Mouse (Mus musculus) limb, embryonic 14.5 days (tissue): ENCODE measurements around the gene Samd4. TPM values are rescaled to one million over a fixed set of nuclear protein-coding genes. Genes with fewer than 3 reads are reported as not detected.

Source experiments
- ATAC-seq: fragments of 200-750 bp; cut with Nextera tagmentation; 2 replicates; pipeline ENCODE4 v1.8.0; 2017; ENCODE audit warnings: low read depth, moderate number of reproducible peaks, moderate TSS enrichment; ENCODE audit not compliant: low FRiP score
- DNase-seq: peaks from one replicate; pipeline ENCODE4 v3.0.0-alpha.2; 2015; ENCODE audit warnings: low spot score
- H3K27ac ChIP-seq: fragments of 300-500 bp; sonication (generic); replicated peaks from 2 replicates; pipeline ENCODE4 v1.5.1; 2014; ENCODE audit warnings: low read depth, mild to moderate bottlenecking, low read length, moderate library complexity, mixed read lengths
- H3K27me3 ChIP-seq: fragments of 300-500 bp; sonication (generic); 2 replicates; pipeline ENCODE4 v1.6.1; 2014; ENCODE audit warnings: low read length, mixed read lengths; ENCODE audit not compliant: control insufficient read depth, insufficient read depth
- H3K36me3 ChIP-seq: fragments of 300-500 bp; sonication (generic); 2 replicates; pipeline ENCODE4 v1.6.1; 2014; ENCODE audit warnings: mild to moderate bottlenecking, low read length, moderate library complexity, mixed read lengths; ENCODE audit not compliant: control insufficient read depth, insufficient read depth
- H3K4me1 ChIP-seq: fragments of 300-500 bp; sonication (generic); 2 replicates; pipeline ENCODE4 v1.6.1; 2014; ENCODE audit warnings: antibody characterized with exemption, low read length, mixed read lengths; ENCODE audit not compliant: control insufficient read depth, insufficient read depth
- H3K4me2 ChIP-seq: fragments of 300-500 bp; sonication (generic); replicated peaks from 2 replicates; pipeline ENCODE4 v1.6.1; 2014; ENCODE audit warnings: low read depth, mild to moderate bottlenecking, low read length, moderate library complexity; ENCODE audit not compliant: severe bottlenecking
- H3K4me3 ChIP-seq: fragments of 300-500 bp; sonication (generic); replicated peaks from 2 replicates; pipeline ENCODE4 v1.5.1; 2014; ENCODE audit warnings: low read length
- H3K9ac ChIP-seq: fragments of 300-500 bp; sonication (generic); 2 replicates; pipeline ENCODE4 v1.6.1; 2014; ENCODE audit warnings: mild to moderate bottlenecking, low read depth, low read length, moderate library complexity; ENCODE audit not compliant: severe bottlenecking
- H3K9me3 ChIP-seq: fragments of 300-500 bp; sonication (generic); 2 replicates; pipeline ENCODE4 v1.6.1; 2016; ENCODE audit warnings: low read length; ENCODE audit not compliant: control insufficient read depth
- POLR2A ChIP-seq: fragments of 200-500 bp; IDR thresholded peaks from 2 replicates; pipeline ENCODE4 v1.8.0; 2012; ENCODE audit warnings: inconsistent platforms, mild to moderate bottlenecking, moderate library complexity, borderline replicate concordance; ENCODE audit not compliant: insufficient read depth, insufficient read length; ENCODE audit errors: extremely low read depth
- WGBS: fragments of 180-500 bp; shearing (Covaris S2); extraction: QIAGEN DNeasy Blood & Tissue Kit; methylation state at CpG from one replicate; pipeline ENCODE4 v1.1.7; 2014; 5-methylcytosine and 5-hydroxymethylcytosine counted together
- polyA plus RNA-seq, 2 experiments: library from polyadenylated mRNA; depleted of rRNA in 1 of 2; stranded (reverse) in 1 of 2; unstranded in 1 of 2; fragments of >200 nt; fragmentation: Nextera tagmentation in 1 of 2; extraction: Ambion mirVana in 1 of 2; gene quantifications; 2 replicates each; pipeline versions ENCODE4 v1.2.1 to v1.2.3; 2012 to 2014

Gene Samd4
- polyA plus RNA-seq, 2 experiments, result 9.6 to 23.9 TPM

GRCm38 (mm10) chr14:46970673-46971072 is 88.0 kb downstream of the Samd4 start:
- no peak for TF ChIP-seq POLR2A
- 64% methylated on average over 3 of the region's 3 CpGs for WGBS
- DNase-seq (no peak), ATAC-seq (no peak)
- Histone ChIP-seq H3K27ac (no peak overlapping the region), H3K9ac (no peak overlapping the region), H3K4me1 (peaks cover 15% of the 10 kb centered on the region), H3K4me3 (no peak overlapping the region), H3K4me2 (no peak overlapping the region), H3K27me3 (no peaks in the 10 kb centered on the region), H3K9me3 (no peaks in the 10 kb centered on the region), H3K36me3 (peaks cover 3% of the 10 kb centered on the region; the same call in 1 of the 2 replicates)

- no peak for DNase-seq
- Histone ChIP-seq H3K4me3 (no peak overlapping the region), H3K4me1 (peaks cover 6% of the 10 kb centered on the region), H3K27ac (no peak overlapping the region), H3K36me3 (peaks cover 3% of the 10 kb centered on the region; the same call in 1 of the 2 replicates), H3K27me3 (no peaks in the 10 kb centered on the region), H3K9me3 (no peaks in the 10 kb centered on the region), H3K9ac (no peak overlapping the region), H3K4me2 (no peak overlapping the region)
- no peak for ATAC-seq
- WGBS, result 82% methylated on average over 2 of the region's 2 CpGs
- TF ChIP-seq POLR2A, result no peak
Observed at GRCm38 (mm10) chr14:46971802-46972201, 89.1 kb downstream of the Samd4 start.

GRCm38 (mm10) chr14:46974874-46975273 is 92.2 kb downstream of the Samd4 start:
- Histone ChIP-seq H3K27ac (no peak overlapping the region), H3K9me3 (no peaks in the 10 kb centered on the region), H3K9ac (no peak overlapping the region), H3K36me3 (peaks cover 3% of the 10 kb centered on the region; the same call in 1 of the 2 replicates), H3K4me2 (no peak overlapping the region), H3K4me1 (no peaks in the 10 kb centered on the region), H3K4me3 (no peak overlapping the region), H3K27me3 (no peaks in the 10 kb centered on the region)
- no peak for DNase-seq
- WGBS, result 68% methylated on average over 9 of the region's 9 CpGs
- no peak for TF ChIP-seq POLR2A
- ATAC-seq, result no peak

- H3K4me3 ChIP-seq, result no peak overlapping the region
- no peaks in the 10 kb centered on the region for H3K27me3 ChIP-seq
- DNase-seq (no peak), ATAC-seq (no peak)
- H3K4me1 ChIP-seq, result 0 out of 2 replicates have a peak, but pooled peaks cover 3% of the 10 kb centered on the region
- 63% methylated on average over 4 of the region's 4 CpGs for WGBS
- H3K9me3 ChIP-seq, result no peaks in the 10 kb centered on the region
- peaks cover 3% of the 10 kb centered on the region; the same call in 1 of the 2 replicates for H3K36me3 ChIP-seq
- no peak overlapping the region for H3K9ac ChIP-seq
- H3K4me2 ChIP-seq, result no peak overlapping the region
- no peak for TF ChIP-seq POLR2A
- H3K27ac ChIP-seq, result no peak overlapping the region
Observed at GRCm38 (mm10) chr14:46975969-46976368, 93.3 kb downstream of the Samd4 start.

GRCm38 (mm10) chr14:46976712-46977111 is 94.1 kb downstream of the Samd4 start:
- H3K4me3 ChIP-seq, result no peak overlapping the region
- 83% methylated on average over 11 of the region's 11 CpGs for WGBS
- no peak overlapping the region for H3K9ac ChIP-seq
- no peaks in the 10 kb centered on the region for H3K36me3 ChIP-seq
- H3K4me2 ChIP-seq, result no peak overlapping the region
- ATAC-seq, result no peak
- no peaks in the 10 kb centered on the region for H3K9me3 ChIP-seq
- 0 out of 2 replicates have a peak, but pooled peaks cover 3% of the 10 kb centered on the region for H3K4me1 ChIP-seq
- no peak for DNase-seq
- no peaks in the 10 kb centered on the region for H3K27me3 ChIP-seq
- TF ChIP-seq POLR2A, result no peak
- H3K27ac ChIP-seq, result no peak overlapping the region

GRCm38 (mm10) chr14:46977660-46978059 is 95.0 kb downstream of the Samd4 start:
- WGBS, result 68% methylated on average over 10 of the region's 10 CpGs

More at GRCm38 (mm10) chr14:46977660-46978059, 95.0 kb downstream of the Samd4 start:
- ATAC-seq (no peak), DNase-seq (no peak)
- H3K36me3 ChIP-seq, result no peaks in the 10 kb centered on the region
- no peak for TF ChIP-seq POLR2A
- H3K9ac ChIP-seq, result no peak overlapping the region
- H3K4me3 ChIP-seq, result no peak overlapping the region
- no peak overlapping the region for H3K4me2 ChIP-seq
- no peak overlapping the region for H3K27ac ChIP-seq
- no peaks in the 10 kb centered on the region for H3K9me3 ChIP-seq
- H3K4me1 ChIP-seq, result 0 out of 2 replicates have a peak, but pooled peaks cover 3% of the 10 kb centered on the region
- no peaks in the 10 kb centered on the region for H3K27me3 ChIP-seq
